Mouse (Mus musculus) adrenal gland, adult 10 weeks (tissue): ENCODE measurements around the gene Asic4. TPM values are rescaled to one million over a fixed set of nuclear protein-coding genes. Genes with fewer than 3 reads are reported as not detected.

ENCODE experiments used
- polyA plus RNA-seq: library from polyadenylated mRNA; stranded (reverse); fragments of 350-450 nt; fragmentation: Illumina TruSeq; extraction: RNeasy Lipid Tissue Mini Kit (QIAGEN cat#74804); gene quantifications from one replicate; pipeline ENCODE4 v1.2.3, GENCODE M21; 2014; ENCODE audit warnings: low read depth, low replicate concordance

The Asic4 gene
- 0.29 TPM for polyA plus RNA-seq

GRCm38 (mm10) chr1:75450314-75451005, at the start of gene Asic4:
Gene Asic4 (plus strand): TSS chr1:75450436.

GRCm38 (mm10) chr1:75435475-75436328, 14.5 kb upstream of the Asic4 start, which contains the start of gene Gmppa:
Gene Gmppa (plus strand): TSS chr1:75435930.

GRCm38 (mm10) chr1:75478916-75479634, 28.8 kb downstream of the Asic4 start, which contains the start of the genes Chpf and Tmem198:
Gene Chpf (minus strand): TSS chr1:75479307.
Gene Tmem198 (plus strand): TSS chr1:75479532.

GRCm38 (mm10) chr1:75505956-75506831, 56.0 kb downstream of the Asic4 start, which contains the start of gene Obsl1:
Gene Obsl1 (minus strand): TSS chr1:75506452.

GRCm38 (mm10) chr1:75507006-75507405, 56.8 kb downstream of the Asic4 start, which contains the start of gene Inha:
Gene Inha (plus strand): TSS chr1:75507077.

GRCm38 (mm10) chr1:75521321-75522031, 71.2 kb downstream of the Asic4 start, which contains the start of gene Stk11ip:
Gene Stk11ip (plus strand): TSS chr1:75521529.

Other genes with a start within 250 kb of the Asic4 start
- 18.0 TPM for gene Glb1l, start 239.6 kb upstream of the Asic4 start, polyA plus RNA-seq
- 14.7 TPM for gene Stk16, start 239.6 kb upstream of the Asic4 start, polyA plus RNA-seq
- gene Tuba4a, start 230.6 kb upstream of the Asic4 start, polyA plus RNA-seq: 6.2 TPM
- gene A630095N17Rik, start 218.3 kb upstream of the Asic4 start, polyA plus RNA-seq: not detected
- 23.0 TPM for gene Dnajb2, start 214.0 kb upstream of the Asic4 start, polyA plus RNA-seq
- 3.9 TPM for gene Ptprn, start 185.9 kb upstream of the Asic4 start, polyA plus RNA-seq
- gene Resp18, start 172.0 kb upstream of the Asic4 start, polyA plus RNA-seq: 76.9 TPM
- 2.2 TPM for gene Dnpep, start 132.4 kb upstream of the Asic4 start, polyA plus RNA-seq
- 1.2 TPM for gene Des, start 90.1 kb upstream of the Asic4 start, polyA plus RNA-seq
- gene Speg, start 75.1 kb upstream of the Asic4 start, polyA plus RNA-seq: 1.0 TPM
- 6.8 TPM for gene Gmppa, start 14.5 kb upstream of the Asic4 start, polyA plus RNA-seq
- 0.41 TPM for gene Chpf, start 28.9 kb downstream of the Asic4 start, polyA plus RNA-seq
- gene Tmem198, start 29.1 kb downstream of the Asic4 start, polyA plus RNA-seq: not detected
- gene Obsl1, start 56.0 kb downstream of the Asic4 start, polyA plus RNA-seq: 0.93 TPM
- 1.9 TPM for gene Inha, start 56.6 kb downstream of the Asic4 start, polyA plus RNA-seq
- gene Stk11ip, start 71.1 kb downstream of the Asic4 start, polyA plus RNA-seq: 1.5 TPM
- gene Slc4a3, start 95.8 kb downstream of the Asic4 start, polyA plus RNA-seq: 2.7 TPM